Mouse (Mus musculus): Measurements from ENCODE around the gene S100b.

The S100b gene

DNA sequence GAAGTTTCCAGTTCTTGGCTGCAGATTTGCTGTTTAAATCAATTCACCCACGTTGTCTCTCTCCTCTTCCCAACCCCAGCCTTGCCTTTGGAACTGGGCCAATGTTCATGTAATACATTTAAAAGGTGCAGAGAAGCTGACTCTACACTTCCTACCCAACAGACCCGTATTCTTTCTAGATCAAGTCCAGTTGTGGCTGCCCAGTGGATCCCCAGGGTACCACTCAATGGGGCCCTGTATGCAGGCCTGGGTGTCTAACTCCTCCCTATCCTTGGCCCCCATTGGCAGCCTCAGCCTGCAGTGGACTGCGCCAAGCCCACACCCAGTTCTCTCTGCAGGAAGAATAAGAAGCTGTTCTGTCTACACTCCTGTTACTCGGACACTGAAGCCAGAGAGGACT is at the start of gene S100b:
TSS of gene S100b (plus strand) at position 318 of the 400 bp plus-strand sequence.
- CTCF ChIA-PET: no interaction called here

DNA sequence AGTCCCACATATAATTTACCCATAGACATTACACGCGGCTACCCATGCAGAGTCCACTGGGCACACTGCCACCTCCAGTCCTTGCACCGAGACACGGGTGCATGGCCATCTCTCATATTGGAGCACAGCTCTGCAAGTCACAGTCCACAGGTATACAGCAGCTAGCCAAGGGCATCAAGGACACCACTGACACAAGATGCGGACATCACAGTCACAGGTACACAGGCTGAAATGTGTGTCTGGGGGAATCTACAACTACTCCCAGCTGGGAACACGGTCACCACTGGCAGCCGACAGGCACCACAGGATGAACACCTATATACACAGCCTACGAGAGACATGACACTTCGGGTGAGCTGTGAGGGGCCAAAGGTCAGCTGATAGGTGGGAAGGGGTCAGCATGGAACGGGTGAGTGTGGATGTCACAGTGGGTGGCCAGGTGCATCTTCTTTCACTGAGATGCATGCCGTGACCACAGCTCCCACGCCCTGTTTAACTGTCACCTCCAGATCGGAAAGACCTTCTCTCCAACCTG is 46.3 kb upstream of the S100b start:
- CTCF ChIA-PET: no interaction called here

DNA sequence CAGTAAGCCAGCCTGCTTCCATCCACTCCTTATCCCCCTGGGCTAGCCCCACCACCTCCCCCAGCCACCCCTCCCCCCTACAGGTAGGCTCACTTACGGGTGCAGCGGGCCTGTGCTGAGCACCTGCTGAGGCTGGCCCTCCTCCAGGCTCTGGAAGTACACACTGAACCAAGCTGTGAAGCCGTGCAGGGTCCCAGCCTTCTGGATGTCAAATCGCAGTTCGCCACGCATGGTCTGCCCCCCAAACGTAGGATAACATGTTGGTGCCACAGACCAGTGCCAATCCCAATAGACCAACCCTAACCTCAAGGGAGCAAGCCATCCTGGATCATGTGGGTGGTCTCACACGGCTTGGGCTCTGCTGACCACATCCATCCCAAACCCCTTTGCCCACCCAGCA is 44.4 kb upstream of the S100b start:
- CTCF ChIA-PET: no interaction called here

DNA sequence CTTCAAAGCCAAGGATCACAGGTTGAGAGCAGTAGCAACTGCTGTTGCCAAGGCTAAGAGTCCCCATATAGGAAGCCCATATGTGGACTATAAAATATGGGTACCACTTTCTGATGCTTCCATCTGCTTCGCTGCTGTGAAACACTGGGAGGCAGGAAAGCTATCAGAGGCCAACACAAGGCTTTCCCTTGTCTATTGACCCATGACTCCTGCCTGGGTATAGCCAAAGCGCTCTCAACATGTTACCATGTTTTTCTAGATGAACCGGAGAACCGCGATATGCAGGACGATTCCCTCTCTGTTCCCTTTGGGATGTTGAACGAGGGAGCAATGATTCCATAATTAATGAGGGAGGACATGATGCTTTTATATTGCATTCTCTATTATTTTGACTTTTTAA is 42.8 kb upstream of the S100b start:
- CTCF ChIA-PET: no interaction called here

DNA sequence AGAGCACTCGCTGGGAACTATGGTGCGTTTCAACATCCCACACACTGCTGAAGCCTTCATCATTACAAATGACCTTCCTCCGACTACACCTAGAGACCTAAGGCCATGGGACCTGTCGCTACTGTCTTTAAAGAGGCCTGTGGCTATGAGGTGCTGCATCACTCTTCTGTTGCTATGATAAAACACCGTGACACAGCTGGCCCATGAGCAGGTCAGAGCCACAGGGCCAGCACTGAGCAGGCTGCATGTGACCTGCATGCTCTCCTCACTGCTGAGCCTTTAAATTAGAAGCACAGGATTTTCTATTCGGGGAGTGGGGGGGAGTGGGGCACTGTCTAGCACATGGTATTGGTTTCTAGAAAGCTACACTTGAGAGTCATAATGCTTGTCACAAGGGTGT is 41.5 kb upstream of the S100b start:
- CTCF ChIA-PET: no interaction called here

DNA sequence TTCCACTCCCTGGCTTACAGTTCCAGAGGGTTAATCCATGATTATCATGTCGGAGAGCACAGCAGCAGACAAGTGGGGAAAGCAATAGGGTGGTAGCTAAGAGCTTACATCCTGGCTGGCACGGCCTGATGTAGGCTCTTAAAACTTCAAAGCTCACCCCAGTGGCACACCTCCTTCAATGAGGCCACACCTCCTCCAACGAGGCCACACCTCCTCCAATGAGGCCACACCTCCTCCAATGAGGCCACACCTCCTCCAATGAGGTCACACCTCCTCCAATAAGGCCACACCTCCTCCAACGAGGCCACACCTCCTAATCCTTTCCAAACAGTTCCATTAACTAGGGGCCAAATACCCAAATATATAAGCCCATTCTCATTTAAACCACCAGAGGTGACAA is 39.5 kb upstream of the S100b start:
- CTCF ChIA-PET: no interaction called here

DNA sequence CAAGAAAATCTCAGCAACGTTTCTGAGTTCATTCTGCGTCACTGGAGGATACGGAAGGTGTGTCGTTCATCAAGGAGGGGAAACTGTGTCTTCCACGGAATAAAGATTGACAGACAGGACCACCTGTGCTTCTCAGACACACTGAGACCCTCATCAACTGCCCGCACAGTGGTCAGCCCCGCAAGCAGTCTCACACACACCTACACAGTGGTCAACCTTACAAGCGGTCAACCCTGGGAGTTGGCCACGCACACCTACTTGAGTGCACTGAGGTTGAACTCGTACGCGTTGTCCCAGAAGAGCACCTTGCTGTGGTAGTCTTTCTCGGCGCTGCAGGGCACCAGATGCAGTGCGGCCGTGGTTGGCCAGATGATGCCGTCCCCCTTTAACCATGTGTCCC is 36.6 kb upstream of the S100b start:
- CTCF ChIA-PET: no interaction called here

DNA sequence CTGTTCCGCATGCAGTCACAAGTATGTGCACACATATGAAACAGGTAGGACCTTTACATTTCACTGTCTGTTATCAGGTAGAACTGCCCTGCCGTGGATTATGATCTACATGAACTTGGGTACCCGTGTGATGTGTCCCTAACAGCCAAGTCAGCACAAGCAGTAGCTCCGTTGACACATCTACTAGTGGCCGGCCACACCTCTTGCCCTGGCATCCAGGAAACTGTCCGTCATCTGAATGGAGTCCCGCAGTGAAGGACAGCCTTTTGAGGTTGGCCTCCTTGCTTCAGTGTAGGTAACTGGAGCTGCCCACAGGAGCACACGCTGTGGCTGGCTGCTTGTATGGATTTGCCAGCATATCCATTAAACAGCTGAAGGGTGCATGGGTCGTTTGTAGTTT is 35.4 kb upstream of the S100b start:
- CTCF ChIA-PET: no interaction called here

DNA sequence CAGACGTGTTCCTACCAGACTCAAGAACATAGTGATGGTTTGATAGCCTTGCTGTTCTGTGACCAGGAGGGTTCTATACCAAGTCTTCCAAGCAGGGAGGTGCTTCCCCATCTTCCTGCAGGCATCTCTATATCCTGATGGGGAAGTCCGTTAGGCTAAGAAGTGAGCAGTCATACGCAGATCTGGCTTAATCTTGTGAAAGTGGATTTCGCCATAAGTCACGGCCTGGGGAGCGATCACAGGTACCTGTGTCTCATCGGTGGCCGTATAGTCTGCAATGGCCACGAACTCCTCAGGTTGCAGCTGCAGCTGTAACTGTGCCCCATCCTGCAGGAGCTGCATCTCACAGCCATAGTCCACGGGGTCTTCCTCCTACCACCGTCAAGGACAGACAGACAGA is 27.7 kb upstream of the S100b start:
- CTCF ChIA-PET: interaction anchor here (0.7 kb wide), 1 partner anchor 340 kb away, joined by 9 read pairs; no protein-coding TSS in a partner anchor

DNA sequence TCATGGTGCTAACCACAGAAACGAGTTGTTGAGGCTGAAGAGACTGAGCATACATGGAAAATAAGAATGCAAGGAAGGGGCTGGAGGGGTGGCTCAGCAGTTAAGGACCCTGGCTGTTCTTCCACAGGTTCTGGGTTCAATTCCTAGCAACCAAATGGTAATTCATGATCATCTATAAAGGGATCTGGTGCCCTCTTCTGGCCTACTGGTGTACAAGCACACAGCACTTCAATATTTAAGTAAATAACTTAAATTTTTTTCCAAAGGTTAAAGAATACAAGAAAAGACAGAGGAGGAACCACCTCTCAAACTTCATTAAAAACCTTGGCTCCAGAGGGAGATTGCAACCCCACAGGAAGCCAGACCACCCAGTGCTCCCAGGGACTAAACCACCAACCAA is 24.0 kb upstream of the S100b start:
- CTCF ChIA-PET: no interaction called here

DNA sequence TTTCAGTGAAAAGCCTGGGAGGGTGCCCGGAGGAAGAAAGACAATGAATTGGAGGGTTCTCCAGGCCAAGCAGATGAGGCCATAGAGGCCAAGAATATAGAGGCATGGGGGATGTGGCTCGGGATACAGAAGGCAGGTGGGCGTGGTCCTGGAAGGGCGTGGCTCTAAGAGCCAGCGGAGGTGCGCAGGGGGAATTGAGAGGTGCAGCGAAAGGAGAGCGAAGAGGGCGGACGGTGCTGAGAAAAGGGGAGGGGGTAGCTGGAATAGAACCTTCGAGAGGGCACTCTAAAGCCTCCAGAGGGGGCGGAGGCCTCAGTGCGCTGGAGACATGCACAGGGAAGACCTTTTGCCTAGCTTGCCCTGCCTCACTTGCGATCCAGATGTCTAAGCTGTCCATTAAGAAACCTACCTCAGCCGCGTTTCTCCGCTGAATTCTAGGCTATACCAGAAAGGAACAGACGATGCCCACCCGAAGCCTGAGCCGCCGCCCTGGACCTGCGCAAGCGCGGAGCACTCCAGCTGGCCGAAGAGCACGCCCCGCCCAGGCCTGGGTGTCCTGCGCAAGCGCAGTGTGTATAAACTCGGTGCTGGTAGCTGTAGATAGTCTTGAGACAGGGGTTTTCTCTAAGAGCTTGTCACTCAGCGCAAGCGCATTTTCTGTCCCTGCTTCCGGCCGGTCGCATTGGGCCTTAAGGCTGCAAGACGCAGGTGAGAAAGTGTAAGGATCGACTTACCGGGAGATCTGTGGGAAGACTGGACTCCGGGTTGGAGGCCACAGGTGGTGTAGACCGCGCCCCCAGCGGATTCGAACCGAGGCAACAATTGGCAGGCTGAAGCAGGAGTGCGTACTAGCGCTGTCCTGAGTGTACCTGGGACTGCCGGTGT is 16.1 kb upstream of the S100b start, which contains the start of gene Prmt2:
TSS of gene Prmt2 (minus strand) at position 525 of the 885 bp plus-strand sequence.
- CTCF ChIA-PET: interaction anchor here (0.6 kb wide), 1 partner anchor 1179 kb away, joined by 4 read pairs; no protein-coding TSS in a partner anchor

DNA sequence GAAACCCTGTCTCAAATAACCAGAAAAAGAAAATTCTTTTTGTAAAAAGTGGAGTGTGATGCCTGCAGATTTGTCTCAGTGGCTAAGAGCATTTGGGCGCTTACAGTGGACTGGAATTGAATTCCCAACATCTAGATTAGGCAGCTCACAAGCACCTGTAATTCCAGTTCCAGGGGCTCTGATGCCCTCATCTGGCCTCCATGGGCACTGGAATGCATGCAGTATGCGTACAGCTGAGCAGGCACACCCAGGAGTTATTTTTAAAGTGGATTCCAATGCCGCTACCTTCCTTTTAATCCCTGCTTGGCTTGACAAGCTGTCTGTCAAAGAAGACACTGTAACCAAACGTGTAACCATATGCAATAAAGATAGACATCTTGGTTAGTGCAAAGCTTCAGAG is 14.3 kb upstream of the S100b start:
- CTCF ChIA-PET: no interaction called here

DNA sequence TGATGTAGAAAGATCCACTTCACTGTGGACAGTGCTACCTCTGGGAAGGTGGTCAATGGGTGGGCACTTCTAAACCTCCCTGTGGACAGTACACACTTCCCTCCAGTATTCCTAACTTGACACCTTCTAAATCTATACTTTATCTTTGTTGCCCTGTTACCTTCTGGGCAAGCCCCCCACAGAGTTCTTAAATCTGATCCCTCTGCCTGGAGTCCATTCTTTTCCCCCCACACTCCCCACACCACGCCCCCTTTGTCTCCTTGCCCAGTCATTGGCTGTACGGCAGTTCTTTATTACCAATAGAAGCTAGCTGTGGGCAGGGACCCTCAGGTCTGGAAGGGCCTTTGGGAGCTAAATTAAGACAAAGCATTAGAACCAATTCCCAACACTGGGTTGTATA is 8.5 kb upstream of the S100b start:
- CTCF ChIA-PET: interaction anchor here (0.6 kb wide), 1 partner anchor 671 kb away, joined by 4 read pairs; no protein-coding TSS in a partner anchor

DNA sequence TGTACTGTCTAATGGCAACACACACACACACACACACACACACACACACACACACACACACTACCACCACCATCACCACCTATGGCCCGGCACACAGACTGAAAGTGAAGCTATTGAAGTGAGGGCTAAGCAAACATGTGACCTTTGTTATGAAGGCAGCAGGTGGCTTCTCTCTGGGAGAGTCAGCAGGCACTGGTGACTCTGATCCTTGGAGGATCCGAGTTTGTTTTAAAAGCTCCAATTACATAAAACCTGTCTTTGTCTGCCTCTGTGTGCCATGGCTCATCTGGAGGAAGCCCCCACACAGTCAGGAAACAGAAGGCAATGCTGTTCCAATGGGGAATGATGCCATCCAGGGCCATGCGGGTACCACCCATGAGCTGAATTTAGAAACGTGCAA is 7.1 kb upstream of the S100b start:
- CTCF ChIA-PET: no interaction called here

DNA sequence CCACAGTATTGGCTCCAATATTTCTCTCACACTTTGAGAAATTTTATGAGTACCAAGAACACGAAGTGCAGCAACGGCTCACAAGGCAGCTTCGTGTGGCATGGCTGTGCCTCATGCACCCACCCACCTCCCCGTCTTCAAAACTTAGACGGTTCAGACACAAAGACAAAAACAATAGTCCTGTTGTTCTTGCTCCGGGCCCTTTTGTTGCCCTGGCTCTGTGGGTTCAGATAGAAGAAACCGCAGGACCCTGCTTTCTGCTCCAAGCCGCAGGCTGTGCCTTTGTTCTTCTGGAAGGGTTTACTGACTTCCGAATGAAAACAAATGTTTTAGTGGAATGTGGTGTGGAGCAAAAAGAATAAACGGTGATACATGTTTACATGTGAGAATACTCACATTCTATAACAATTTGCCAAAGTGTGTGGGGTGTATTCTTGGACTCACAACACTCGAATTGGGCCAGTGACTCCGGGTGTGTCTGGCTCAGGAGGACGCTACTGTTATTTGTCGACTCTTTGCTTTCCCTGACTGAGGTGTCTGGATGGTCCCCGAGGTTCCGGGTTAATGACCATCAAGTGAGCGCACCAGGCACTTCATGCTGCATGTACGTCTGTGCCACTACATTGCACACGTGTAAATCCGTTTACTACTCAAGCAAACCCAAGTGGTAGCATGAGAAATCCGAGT is 5.5 kb upstream of the S100b start:
- CTCF ChIA-PET: no interaction called here

DNA sequence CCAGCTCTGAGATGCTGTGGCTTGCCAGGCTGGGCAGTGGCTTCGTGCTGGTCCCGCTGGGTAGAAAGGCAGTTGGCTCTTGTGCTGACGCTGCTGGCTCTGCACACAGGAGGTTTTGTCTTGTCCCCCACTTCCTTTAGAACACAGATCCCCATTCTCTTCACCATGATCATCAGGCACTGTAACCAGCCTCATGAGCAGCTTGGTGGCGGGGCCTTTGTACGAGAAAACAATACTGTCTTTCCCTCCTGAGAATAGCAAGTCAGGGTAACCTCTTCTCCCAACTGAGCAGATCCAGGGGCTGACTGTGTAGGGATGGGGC is 5.0 kb upstream of the S100b start:
- CTCF ChIA-PET: no interaction called here

DNA sequence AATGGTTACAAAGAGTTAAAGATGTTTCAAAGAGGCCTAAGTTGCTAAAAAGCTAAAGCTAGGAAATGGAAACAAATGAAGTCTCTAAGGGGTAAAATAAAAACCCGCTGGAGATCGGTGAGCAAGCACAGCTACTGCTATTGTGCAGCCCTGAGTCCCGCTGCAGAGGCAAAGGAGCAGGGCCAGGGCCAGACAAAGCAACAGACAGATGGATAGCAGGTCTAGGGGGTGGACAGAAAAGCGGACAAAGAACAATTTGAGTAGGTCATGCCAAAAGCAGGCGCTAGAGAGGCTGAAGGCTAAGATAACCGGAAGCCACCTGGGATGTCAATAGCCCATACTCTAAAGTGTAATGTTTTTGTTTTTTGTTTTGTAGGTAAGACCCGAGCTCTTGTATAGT is 2.8 kb upstream of the S100b start:
- CTCF ChIA-PET: no interaction called here

DNA sequence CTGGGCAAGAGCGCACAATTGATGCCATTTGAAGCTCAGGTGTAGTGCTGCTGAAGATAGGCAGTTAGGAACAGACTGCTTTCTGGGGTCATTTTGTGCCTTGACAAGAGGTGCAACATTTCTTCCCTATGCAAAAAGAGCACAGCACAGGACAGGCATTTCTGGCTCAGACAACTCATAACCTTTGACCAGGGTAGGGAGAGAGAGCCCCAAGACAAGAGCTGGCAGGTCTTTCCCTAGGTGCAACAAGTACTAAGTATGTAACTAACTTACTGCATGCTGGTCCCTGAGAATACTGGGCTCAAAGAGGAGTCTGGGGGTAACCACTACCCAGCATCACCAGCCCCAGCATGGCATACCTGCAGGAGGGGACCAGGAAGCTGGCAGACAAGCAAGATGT is 574 bp upstream of the S100b start:
- CTCF ChIA-PET: no interaction called here

DNA sequence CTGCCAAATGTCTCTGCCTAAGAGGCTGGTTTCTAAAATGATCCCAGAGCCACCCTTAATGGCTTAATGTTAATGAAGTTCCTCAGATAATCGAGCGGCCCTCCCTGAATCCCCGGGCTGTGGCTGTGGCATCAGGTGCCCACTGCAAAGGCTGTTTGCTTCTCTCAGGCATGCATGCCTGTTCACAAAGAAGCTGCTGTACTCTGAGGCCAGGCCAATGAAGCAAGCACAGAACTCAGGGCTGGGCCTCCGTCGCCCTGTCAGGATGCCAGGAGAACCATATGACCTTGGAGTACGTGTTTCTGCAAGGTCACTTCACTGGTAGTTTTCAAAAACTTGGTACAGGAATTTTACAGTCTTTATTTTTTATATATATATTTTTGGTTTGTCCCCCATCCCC is 2.0 kb downstream of the S100b start:
- CTCF ChIA-PET: no interaction called here

DNA sequence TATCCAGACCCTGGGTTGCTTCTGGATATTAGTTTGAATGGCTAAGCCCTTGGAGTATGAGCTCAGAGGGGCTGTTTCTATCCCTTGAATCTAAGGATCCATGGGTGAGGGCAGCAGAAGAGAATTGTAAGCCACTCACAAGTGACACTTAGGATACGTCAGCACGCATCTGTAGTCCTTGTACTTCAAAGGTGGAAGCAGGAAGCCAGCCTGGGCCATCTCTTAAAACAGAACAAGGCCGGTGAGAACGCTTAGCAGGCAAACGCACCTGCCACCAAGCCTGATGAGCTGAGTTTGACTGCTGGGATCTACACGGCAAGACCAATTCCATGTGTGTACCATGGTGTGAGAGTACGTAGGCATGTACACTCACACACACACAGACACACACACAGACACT is 3.6 kb downstream of the S100b start:
- CTCF ChIA-PET: no interaction called here

DNA sequence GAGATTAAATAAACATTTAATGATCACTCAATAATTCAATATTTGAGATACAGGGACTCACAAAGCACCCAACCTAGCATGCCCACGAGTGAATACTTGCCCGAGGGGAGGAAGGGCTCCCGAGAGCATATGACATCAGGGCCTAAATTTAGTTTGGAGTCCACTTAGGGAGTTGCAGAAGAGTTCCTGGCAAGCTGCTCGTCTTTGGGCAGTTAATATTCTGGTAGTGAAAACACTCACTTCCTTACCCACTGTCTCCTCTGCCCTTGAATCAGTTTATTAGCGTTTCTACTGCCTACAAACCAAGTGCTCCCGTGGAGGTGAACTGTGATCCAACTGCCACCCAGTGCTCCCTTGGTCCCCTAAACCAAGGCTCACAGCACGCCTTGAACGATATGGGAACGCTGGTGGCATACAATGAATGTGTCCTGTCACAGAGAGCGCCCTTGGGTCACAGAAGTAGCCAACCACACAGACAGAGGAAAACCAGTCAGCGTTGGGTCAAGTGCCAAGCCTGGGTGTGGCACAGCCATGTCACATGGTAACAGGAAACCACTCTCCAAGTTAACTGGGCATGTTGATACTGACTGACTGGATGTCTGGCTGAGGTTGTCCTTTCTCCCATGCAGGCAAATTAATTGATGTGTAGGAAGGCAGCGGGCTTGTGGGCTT is 4.2 kb downstream of the S100b start:
- CTCF ChIA-PET: no interaction called here

DNA sequence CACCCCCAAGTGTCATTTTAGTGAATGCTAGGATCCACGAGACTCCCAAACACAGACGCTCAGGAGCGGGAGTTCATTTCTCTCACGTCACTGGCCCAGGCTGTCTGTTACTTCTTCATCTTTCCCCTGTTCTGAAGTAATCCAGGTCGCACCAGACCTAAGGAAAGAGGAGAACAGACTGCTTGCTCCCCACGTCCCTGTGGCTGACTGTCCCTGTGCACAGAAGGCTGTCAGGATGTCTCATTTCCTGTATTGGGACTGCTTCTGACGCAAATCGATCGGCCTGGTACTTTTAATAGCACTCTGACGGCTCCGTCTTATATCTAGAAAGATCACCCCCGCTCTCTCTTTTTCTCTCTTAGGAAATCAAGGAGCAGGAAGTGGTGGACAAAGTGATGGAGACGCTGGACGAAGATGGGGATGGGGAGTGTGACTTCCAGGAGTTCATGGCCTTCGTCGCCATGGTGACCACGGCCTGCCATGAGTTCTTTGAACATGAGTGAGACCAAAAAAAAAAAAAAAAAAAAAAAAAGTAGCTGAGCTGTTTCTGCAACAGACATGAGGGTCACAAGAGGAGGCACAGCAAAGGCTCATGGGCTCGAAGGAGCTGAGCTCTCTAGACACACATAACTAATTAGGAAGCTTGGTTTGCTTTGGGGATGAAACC is 6.0 kb downstream of the S100b start:
- CTCF ChIA-PET: no interaction called here

All from spleen, embryonic (tissue).